Mouse (Mus musculus) natural killer cell, adult 2 months (primary cell): ENCODE data around the gene Mfsd4b5.
"Not testable (repeated sequence)": the region's sequence is repeated elsewhere in the genome, so short reads cannot be mapped to it uniquely, and the experiment has no call there.

Experiments used
- DNase-seq, 2 experiments: peaks; one replicate each; pipeline ENCODE4 v3.0.0; 2022; ENCODE audit warnings: low spot score in 2 of 2

Gene Mfsd4b5

DNA sequence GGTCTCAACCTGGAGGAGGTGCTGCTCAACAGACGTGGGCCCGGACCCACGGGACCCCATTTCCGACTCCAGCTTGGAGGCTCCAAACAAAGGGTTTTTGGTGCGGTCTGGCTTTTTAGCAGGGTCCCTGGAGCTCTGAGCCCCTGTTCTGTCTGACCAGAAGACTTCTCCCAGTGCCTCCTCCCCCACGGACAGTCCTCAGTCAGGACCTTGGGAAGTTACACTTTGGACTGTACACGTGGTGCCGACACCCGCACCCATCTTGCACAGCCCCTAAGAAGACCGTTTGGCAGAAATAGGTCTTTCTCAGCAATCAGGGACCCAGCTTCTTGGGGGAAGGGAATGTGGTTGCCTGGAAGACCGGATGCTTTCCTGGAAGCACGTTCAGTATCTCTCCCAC is at the start of gene Mfsd4b5:
TSS of gene Mfsd4b5 (minus strand) at position 181 of the 400 bp plus-strand sequence.
- DNase-seq, result no peak

DNA sequence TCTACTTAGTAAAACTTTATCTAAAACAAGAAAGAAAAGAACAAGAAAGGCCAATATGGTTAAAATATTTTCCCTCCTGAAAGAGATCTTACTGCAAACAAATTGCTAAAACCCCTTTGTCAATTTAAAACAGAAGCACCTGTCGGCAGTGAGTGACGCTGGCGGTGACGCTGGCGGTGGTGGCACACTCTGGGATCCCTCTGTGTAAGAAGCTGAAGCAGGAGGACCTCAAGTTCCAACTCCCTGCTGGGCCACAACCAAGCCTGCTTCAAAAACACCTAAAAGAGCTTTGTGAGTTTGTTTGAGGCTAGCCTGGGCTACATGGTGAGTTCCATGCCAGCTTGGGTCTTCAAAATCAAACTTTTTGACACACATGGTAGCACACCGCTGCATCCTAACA is 48.5 kb upstream of the Mfsd4b5 start:
- DNase-seq, result no peak

DNA sequence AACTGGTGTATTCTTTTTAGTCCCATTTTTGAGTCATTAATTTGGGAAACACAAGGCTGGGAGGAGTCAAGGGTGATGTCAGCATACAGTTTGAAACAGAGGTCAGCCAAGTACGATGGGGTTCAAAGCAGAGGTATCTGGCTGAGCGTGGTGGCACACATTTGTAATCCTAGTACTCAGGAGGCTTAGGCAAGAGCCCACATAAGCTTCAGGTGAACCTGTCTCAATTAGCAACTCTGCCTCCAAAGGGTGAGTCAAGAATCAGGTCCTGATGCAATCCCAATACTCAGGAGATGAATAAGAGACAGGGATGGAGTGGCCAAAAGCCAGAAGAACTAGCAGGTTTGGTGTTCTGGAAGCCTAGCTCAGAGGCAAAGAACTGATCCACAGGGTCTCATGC is 46.5 kb upstream of the Mfsd4b5 start:
- no peak for DNase-seq

DNA sequence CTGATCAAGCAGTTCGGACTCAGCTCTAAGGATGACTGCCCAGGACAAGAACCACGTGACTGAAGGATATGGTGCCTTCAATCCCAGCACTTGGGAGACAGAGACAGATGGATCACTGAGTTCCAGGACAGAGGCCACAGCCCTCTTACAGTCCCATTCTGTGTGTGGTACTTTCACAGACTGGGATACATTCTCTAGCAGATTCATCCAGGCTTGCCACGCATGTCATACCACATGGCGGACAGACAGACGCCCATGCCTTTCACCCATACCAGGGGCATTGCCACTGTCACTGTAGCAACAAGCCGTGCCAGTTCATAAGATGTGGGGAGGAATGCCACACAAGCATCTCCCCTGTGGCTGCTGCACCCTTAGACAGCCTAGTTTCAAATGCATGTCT is 44.3 kb upstream of the Mfsd4b5 start:
- DNase-seq, result no peak

DNA sequence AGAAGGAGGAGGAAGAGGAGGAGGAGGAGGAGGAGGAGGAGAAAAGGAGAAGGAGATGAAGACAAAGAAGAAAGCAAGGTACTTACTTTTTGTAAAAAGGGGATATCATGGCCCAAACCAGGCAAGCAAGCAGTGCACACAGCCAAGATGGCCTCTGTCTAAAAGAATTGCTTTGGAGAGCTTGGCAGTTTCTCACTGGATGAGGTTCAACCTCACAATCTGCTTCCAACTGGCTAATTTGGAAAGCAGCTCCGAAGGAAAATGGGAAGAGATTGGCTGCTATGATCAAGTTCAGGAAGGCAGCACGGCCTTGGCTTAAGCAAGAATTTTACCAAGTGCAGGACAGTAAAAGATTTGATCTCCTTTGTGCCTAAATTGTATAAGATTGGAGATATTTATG is 43.2 kb upstream of the Mfsd4b5 start:
- no peak for DNase-seq

DNA sequence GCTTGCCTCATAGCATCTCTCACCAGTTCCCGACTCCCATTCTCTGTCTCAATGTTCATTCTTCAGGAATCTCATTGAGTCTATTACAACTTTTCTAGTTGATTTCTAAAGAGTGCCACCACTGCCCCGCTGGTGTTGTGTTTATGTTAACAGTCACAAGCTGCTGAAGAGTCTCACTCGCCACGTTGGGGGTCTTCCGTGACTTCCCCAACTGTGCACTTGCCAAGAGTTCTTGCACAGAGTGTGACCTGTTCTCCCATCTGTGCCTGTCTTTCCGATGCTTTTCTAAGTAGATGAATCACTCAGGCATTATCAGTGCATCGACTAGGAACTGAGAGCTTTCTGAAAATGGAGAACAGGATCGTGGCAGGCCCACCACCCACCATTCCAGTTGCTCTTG is 41.6 kb upstream of the Mfsd4b5 start:
- no peak for DNase-seq

DNA sequence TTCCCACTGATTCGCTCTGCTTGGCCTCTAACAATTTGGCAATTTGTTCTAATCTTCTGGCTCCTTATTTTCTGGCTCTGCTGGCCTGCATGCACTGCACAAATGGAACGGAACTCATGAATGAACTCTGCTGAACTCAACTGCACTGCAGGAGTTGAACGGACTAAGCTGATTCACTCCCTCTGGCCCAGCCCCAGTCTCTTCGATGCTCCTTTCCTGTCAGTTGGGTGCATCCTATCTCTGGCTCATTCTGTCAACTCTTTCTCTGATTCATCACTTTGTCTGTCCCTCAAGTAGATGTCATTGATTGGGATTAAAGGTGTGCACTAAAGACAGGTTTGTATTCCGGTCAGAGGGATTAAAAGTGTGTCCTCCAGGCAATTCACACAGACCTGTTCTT is 40.1 kb upstream of the Mfsd4b5 start:
- DNase-seq, result no peak

DNA sequence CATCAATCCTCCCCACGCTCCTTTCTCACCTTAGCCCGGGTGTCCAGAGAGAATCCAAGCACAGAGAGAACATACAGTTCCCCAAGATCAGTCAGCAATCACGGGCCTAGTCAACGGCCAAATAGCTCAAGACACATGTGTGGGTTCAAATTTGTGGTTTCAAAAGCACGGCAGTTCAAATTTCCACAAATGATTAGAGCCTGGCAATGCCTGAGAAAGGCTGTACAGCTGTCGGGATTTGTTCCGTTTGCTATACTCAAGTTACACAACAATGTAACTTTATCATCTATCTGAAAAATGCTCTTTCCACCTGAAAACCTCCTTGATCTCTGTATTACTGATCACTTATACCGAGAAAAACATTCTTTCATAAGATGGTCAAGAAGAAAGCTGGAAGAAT is 39.1 kb upstream of the Mfsd4b5 start:
- DNase-seq, result no peak

DNA sequence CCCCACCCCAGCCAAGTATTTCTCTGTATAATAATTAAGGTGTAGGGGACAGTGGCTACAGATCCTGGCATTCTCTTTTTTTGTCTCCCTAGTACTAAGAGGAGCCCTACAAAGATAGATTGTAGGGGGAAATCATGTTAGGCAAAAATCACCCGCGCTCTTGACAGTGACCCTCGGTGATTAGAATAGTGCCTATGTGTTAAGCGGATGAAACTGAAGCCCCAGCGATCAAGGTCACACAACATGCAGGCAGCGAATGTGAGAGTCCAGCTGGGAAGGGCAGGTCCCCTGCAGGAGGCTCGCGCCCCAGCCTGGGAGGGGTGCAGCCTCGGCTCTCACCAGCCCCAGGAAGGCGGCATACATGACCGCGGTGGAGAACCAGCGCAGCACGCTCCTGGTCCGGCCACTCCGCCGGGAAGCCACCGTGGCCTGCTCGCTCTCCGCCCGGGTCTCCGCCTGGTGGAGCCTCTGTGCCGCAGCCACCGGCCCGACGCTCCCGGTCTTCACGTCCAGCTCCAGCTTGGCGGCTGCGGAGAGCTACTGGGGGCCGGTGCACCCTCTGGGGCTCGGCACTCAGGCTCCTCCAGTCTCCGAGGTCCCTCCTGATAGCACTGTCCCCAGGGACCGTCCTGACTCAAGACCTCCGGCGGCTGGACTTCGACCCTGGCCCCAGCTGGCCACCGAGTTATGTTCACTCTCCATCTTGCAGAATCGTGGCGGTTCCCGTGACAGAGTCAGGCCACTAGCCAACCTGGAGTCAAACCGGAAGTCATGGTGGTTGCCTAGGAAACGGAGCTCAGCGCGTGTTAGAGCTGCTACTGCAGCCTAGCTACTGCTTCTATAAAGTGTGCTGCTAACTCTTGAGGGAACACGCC is 38.3 kb upstream of the Mfsd4b5 start, which contains the start of gene Mfsd4b1:
TSS of gene Mfsd4b1 (minus strand) at position 715 of the 875 bp plus-strand sequence.
- DNase-seq, result peak; percentile 77 to 78

DNA sequence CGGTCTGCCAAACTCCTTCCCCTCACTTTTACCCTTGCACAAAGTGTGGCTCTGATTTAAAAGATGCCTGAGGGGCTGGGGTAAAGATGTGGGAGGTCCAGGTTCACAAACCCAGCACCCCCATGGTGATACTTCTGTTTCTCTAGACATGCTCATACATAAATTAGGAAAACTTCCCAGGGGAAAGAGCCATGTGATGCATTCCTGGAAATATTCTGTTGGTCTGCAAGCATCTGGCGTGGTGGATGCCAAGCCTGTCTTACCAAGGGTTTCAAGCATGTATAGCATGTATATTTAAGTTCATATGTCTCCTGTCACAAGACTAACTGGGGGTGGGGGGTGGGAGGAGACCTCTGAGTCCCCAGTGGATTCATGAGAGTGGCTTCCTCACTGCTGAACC is 34.0 kb upstream of the Mfsd4b5 start:
- no peak for DNase-seq

DNA sequence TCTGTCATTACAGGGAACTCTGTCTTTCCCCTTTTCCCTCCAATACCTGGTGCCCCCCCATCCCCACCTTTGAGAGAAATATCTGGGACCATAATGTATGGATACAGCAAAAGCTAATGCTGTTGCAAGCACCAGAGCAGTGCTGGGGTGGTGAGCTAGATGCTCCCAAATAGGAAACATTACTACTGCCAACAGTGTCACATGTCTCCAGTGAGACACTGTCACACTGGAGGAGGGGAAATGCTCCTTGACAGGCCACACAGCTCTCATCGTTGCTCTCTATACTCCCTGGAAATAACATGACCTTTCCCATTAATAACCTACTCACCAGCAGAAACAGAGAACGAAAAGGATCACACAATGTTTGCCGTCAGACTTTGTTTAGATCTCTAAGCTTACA is 33.0 kb upstream of the Mfsd4b5 start:
- DNase-seq, result no peak

DNA sequence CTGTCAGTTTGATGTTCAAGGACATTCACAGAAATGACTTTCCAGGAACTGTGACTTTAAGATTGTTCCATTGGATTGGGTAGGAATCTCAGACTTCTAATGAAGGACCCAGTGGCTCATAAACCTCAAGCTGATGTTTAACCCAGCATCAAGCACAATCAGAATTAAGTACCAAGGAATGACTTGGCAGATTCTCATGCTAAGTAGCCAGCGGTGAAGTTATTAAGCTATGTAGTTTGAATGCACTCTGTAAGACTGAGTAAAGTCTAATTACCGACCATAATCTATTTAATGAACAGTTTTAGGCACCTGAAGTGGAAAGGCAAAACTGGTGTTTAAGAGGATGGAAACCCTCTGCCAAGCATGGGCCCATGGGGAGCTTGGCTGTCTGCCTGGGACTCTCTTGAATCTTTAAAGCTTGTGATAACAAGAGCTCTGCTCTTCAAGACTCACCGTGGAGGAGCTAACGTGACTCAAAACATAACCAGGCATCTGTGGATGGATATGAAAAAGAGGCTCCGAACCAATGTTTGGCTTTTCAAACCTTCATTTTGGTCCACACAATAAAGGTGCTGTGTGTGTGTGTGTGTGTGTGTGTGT is 31.9 kb upstream of the Mfsd4b5 start:
- no peak for DNase-seq

DNA sequence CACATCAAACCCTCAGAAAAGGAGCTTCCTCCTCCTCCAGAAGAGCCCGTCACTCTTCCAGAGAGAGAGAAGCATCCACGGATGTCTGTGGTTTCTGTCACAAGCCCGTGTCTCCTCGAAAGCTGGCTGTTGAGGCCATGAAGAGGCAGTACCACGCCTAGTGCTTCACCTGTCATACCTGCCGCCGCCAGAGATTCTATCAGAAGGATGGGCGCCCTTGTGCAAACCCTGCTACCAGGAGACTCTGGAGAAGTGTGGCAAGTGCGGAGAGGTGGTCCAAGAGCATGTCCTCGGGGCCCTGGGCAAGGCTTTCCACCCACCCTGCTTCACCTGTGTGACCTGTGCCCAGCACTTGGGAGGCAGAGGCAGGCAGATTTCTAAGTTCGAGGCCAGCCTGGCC is 23.1 kb upstream of the Mfsd4b5 start:
- no peak for DNase-seq

DNA sequence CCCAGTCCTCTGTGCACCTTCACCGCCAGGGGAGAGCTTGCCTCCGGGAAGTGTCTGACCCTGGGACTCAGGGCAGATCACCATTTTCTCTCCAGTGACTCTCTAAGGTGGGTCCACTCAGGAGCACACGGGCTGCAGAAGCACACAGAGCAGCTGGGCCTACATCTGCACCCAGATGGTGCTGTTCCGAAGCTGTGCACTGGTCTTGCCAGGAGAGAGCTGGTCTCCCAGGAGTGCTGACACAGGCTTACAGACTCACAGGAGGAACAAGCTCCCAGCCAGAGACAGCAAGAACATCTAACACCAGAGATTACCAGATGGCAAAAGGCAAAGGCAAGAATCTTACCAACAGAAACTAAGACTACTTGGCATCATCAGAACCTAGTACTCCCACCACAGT is 22.4 kb upstream of the Mfsd4b5 start:
- not testable (repeated sequence) for DNase-seq

DNA sequence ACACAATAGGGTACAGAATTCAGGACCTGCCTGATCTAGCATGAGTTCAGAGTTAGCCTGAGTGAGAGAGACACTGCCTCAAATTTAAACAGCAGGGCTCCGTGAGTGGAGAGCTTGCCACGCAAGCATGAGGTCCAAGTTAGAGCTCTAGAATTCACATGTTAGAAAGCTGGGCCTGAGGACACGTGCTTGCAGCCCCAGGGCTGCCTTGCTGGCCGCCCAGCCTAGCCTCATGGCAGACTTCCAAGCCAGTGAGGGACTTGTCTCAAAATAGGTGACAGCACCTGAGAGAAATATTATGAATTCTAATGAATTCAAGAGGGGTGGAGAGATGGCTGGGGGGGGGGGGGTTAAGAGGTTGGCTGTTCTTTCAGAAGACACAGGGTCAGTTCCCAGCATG is 21.5 kb upstream of the Mfsd4b5 start:
- no peak for DNase-seq

DNA sequence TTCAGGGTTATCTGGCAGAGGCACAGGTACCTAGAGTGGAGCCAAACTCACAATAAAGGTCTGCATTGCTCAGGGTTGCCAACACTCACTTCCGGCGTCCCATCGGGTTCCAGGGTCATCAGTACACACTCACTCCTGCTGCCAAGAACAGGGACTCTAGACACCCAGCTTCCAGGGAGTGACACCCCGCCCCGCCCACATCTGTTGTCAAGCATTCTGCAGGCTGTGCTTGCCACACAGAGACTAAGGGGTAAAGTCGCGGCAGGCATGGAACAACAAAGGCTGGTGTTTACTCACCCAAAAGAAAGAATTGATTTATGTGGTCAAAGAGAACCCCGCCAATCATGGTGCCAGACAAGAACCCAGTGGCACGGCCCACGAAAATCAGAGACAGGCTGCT is 20.5 kb upstream of the Mfsd4b5 start:
- DNase-seq, result peak in 1 of 2 experiments; percentile 4

DNA sequence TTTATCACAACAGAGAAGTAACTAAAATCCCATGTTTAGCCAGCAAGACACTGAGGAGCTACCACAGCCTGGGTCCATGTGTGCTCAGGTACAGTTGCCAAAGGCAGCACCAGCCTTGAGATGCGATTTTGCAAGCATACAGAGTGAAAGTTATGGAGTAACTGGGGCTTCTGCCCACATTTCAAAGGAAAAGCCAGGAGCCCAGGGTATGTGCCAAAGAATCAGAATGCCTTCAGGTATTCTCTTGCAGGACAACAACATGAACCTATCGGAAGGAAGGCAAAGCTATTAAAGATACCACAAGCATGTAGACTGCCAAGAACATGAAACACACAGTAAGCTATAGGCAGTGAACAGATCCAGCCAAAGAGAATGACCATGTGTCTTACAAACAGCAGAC is 14.3 kb upstream of the Mfsd4b5 start:
- DNase-seq, result no peak

DNA sequence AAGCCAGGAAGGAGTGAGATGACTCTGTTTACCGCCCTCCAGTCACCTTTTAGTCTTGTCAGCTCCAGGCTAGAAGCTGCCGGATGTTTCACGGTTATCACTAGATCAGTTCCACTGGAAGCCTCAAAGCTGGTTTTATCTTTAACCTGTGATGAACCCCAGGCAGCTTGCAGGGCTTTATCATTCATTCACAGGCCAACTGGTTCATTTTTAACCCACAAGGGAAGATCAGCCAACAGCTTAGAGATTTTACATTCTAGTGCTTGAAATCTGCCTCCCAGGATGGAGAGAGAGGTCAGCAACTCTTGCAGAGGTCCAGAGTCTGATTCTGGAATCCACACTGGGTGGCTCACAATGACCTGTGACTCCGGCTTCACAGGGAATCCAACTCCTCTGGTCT is 4.7 kb upstream of the Mfsd4b5 start:
- no peak for DNase-seq

DNA sequence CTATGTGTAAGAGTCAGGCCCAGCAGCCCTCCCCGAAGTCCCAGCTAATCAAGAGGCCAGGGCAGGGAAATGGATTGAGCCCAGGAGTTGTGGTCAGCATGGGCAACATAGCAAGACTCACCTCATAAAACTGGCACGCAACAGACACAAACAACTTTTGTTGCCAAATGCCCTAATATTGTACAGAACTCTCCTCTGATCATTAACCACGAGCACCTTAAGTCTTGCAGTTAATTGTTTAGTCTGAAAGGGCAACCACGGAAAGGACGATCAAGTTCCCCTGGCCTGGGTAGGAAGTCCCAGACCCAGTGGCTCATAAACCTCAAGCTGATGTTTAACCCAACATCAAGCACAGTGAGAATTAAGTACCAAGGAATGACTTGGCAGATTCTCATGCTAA is 3.8 kb downstream of the Mfsd4b5 start:
- no peak for DNase-seq

DNA sequence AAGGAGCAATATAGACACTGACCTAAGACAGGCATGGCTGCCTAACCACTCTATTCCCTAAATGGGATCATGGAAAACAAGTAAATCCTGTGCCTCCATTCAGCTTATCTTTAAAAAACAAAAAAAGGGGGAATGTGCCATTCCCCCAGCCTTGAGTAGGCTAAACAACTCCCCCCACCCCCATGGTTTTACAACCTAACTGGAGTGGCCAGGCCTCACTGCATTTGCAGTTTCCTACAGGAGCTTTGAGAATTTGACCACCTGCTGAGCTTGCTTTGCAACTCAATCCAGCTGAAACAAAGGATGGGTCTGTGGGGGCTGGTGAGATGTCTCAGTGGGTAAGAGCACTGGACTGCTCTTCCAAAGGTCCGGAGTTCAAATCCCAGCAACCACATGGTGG is 8.2 kb downstream of the Mfsd4b5 start:
- DNase-seq, result no peak

DNA sequence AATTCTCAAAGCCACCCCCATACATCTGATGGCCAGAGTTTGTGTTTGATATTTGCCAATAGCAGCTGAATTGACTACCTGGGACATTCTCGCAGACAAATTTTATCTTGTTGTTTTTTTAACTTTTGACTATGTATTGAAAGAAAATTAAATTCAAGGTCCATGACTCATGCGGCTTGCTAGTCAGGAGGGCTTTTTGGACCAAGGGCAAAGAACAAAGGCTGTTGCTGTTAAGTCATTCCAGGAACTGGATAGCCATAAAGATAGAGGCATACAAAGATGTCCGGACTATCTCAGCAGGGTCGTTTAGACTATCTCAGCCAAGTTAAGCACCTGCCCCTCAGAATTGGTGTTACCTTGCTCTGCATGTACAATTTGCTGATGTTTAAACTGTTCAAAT is 9.1 kb downstream of the Mfsd4b5 start:
- DNase-seq, result no peak

DNA sequence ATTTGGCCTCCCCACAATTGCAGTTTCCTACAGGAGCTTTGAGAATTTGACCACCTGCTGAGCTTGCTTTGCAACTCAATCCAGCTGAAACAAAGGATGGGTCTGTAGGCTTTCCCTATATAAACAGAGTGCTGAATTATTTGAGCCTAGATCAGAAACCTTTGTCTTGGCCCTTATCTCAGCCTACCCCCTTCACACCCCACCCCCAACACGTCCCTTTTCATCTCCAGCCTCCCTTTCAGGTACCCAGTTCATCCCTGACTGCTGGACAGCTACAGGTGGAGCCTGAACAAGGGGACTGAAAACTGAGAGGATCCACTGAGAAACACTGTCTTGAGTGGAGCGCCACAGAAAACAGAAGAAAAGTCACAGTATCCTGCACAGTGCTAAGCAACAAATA is 10.7 kb downstream of the Mfsd4b5 start:
- no peak for DNase-seq

DNA sequence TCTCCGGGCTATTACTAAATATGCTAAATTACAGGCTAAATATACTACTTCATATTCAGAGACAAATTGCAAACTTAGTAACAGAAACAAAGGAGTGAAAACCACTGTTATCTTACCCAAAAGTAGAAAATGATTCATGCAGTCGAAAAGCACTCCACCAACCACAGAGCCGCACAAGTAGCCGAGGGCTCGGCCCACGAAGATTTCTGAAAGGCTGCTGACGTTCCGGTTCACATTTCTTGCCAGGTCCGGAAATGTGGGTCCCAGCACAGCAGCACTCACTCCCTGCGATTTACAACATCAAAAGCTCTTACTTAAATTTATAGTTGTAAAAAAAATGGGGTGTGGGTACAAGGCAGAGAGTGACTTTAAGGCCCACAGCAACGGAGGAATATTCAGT is 11.5 kb downstream of the Mfsd4b5 start:
- no peak for DNase-seq

DNA sequence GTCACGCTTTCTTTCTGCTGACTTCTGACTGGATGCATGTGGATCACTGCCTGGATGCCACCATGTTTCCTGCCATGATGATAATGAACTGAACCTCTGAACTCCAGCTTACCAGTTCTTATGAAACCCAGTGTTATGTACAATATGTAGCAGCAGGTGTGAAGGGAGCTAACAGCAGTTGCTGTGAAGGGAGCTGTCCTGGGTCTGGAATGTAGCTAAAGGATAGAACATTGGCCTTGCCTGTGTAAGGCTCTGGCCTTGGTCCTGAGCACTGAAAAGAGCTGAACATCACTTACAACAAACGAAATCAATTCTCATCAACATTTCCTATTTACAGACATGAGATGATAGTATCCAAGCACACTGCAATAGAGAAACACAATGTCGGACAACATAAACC is 18.9 kb downstream of the Mfsd4b5 start:
- DNase-seq, result no peak
